Mouse (Mus musculus) forebrain, embryonic 14.5 days (tissue): ENCODE measurements around the gene Znfx1. TPM values are rescaled to one million over a fixed set of nuclear protein-coding genes. Genes with fewer than 3 reads are reported as not detected.
A peak's percentile ranks its signal among the peaks of the same experiment; 100 is the strongest.

Experiments
- ATAC-seq: fragments of 200-750 bp; cut with Nextera tagmentation; 2 replicates; pipeline ENCODE4 v1.8.0; 2017; ENCODE audit warnings: mild to moderate bottlenecking, moderate library complexity
- DNase-seq: peaks from one replicate; pipeline ENCODE4 v3.0.0-alpha.2; 2015; ENCODE audit warnings: low spot score
- H3K27ac ChIP-seq: fragments of 300-500 bp; sonication (generic); 2 replicates; pipeline ENCODE4 v1.5.1; 2014; ENCODE audit warnings: low read depth, mild to moderate bottlenecking, control low read depth, low read length, moderate library complexity
- H3K27me3 ChIP-seq: fragments of 300-500 bp; sonication (generic); replicated peaks from 2 replicates; pipeline ENCODE4 v1.6.1; 2014; ENCODE audit warnings: low read length, control low read depth, mixed read lengths; ENCODE audit not compliant: control insufficient read depth, insufficient read depth
- H3K36me3 ChIP-seq: fragments of 300-500 bp; sonication (generic); 2 replicates; pipeline ENCODE4 v1.6.1; 2014; ENCODE audit warnings: low read length, control low read depth; ENCODE audit not compliant: control insufficient read depth, insufficient read depth
- H3K4me1 ChIP-seq: fragments of 300-500 bp; sonication (generic); 2 replicates; pipeline ENCODE4 v1.6.1; 2014; ENCODE audit warnings: antibody characterized with exemption, low read length, control low read depth; ENCODE audit not compliant: control insufficient read depth, insufficient read depth
- H3K4me2 ChIP-seq: fragments of 300-500 bp; sonication (generic); 2 replicates; pipeline ENCODE4 v1.6.1; 2014; ENCODE audit warnings: mild to moderate bottlenecking, control low read depth, low read length
- H3K4me3 ChIP-seq: fragments of 300-500 bp; sonication (generic); 2 replicates; pipeline ENCODE4 v1.5.1; 2014; ENCODE audit warnings: low read depth, low read length, control low read depth
- H3K9ac ChIP-seq: fragments of 300-500 bp; sonication (generic); 2 replicates; pipeline ENCODE4 v1.6.1; 2014; ENCODE audit warnings: mild to moderate bottlenecking, low read length, control low read depth, moderate library complexity
- H3K9me3 ChIP-seq: fragments of 300-500 bp; sonication (generic); replicated peaks from 2 replicates; pipeline ENCODE4 v1.6.1; 2016; ENCODE audit warnings: low read length, control low read depth, mixed read lengths; ENCODE audit not compliant: control insufficient read depth
- WGBS: fragments of 180-500 bp; shearing (Covaris S2); extraction: QIAGEN DNeasy Blood & Tissue Kit; methylation state at CpG from one replicate; pipeline ENCODE4 v1.1.7; 2014; 5-methylcytosine and 5-hydroxymethylcytosine counted together
- polyA plus RNA-seq: library from polyadenylated mRNA; unstranded; fragments of >200 nt; fragmentation: Nextera tagmentation; extraction: Ambion mirVana; gene quantifications from 2 replicates; pipeline ENCODE4 v1.2.1, GENCODE M21; 2014

Gene Znfx1
- 4.9 and 5.9 TPM in 2 replicates for polyA plus RNA-seq

GRCm38 (mm10) chr2:167062965-167063880, at the start of gene Znfx1:
Znfx1 (minus strand) TSS chr2:167063015.
- Histone ChIP-seq H3K36me3 (peaks cover 30% of the 10 kb centered on the region), H3K27me3 (no peaks in the 10 kb centered on the region), H3K9me3 (no peaks in the 10 kb centered on the region), H3K4me1 (peaks cover 18% of the 10 kb centered on the region), H3K27ac (peak within 1 kb of the TSS; percentile 90), H3K4me2 (peak within 1 kb of the TSS; percentile 74), H3K9ac (peak within 1 kb of the TSS; percentile 92), H3K4me3 (peak within 1 kb of the TSS; percentile 47)
- under 1% methylated on average over 53 of the region's 57 CpGs for WGBS
- peak; percentile 97 for DNase-seq
- peak; percentile 95 for ATAC-seq

GRCm38 (mm10) chr2:167112259-167112658, 49.4 kb upstream of the Znfx1 start:
- Histone ChIP-seq H3K4me2 (no peak overlapping the region), H3K4me1 (0 out of 2 replicates have a peak, but pooled peaks cover 5% of the 10 kb centered on the region), H3K27ac (no peak overlapping the region), H3K9me3 (no peaks in the 10 kb centered on the region), H3K27me3 (no peaks in the 10 kb centered on the region), H3K9ac (no peak overlapping the region; the same call in 1 of the 2 replicates), H3K4me3 (no peak overlapping the region), H3K36me3 (no peaks in the 10 kb centered on the region)
- DNase-seq: peak; percentile 78
- peak; percentile 76 for ATAC-seq
- 4% methylated on average over 7 of the region's 7 CpGs for WGBS

GRCm38 (mm10) chr2:167109506-167109905, 46.7 kb upstream of the Znfx1 start:
- DNase-seq: no peak
- 0 out of 2 replicates have a peak, but pooled peaks cover 5% of the 10 kb centered on the region for H3K4me1 ChIP-seq
- H3K4me2 ChIP-seq: no peak overlapping the region
- ATAC-seq: no peak
- no peak overlapping the region for H3K9ac ChIP-seq
- no peak overlapping the region for H3K4me3 ChIP-seq
- H3K9me3 ChIP-seq: no peaks in the 10 kb centered on the region; the same call in 1 of the 2 replicates
- no peak overlapping the region for H3K27ac ChIP-seq
- no peaks in the 10 kb centered on the region for H3K27me3 ChIP-seq
- 88% methylated on average over 8 of the region's 8 CpGs for WGBS
- 0 out of 2 replicates have a peak, but pooled peaks cover 6% of the 10 kb centered on the region for H3K36me3 ChIP-seq

GRCm38 (mm10) chr2:167103546-167103945, 40.7 kb upstream of the Znfx1 start:
- Histone ChIP-seq H3K9ac (no peak overlapping the region), H3K4me2 (no peak overlapping the region), H3K27ac (no peak overlapping the region), H3K36me3 (0 out of 2 replicates have a peak, but pooled peaks cover 6% of the 10 kb centered on the region), H3K9me3 (no peaks in the 10 kb centered on the region; the same call in 1 of the 2 replicates), H3K4me3 (no peak overlapping the region), H3K4me1 (peaks cover 3% of the 10 kb centered on the region; the same call in 1 of the 2 replicates), H3K27me3 (no peaks in the 10 kb centered on the region)
- WGBS: 39% methylated on average over 7 of the region's 7 CpGs
- peak; percentile 41 for DNase-seq
- no peak for ATAC-seq

- no peaks in the 10 kb centered on the region for H3K27me3 ChIP-seq
- no peak overlapping the region for H3K4me2 ChIP-seq
- ATAC-seq (no peak), DNase-seq (no peak)
- H3K4me1 ChIP-seq: peaks cover 3% of the 10 kb centered on the region; the same call in 1 of the 2 replicates
- H3K27ac ChIP-seq: no peak overlapping the region
- H3K36me3 ChIP-seq: 0 out of 2 replicates have a peak, but pooled peaks cover 6% of the 10 kb centered on the region
- H3K9me3 ChIP-seq: no peaks in the 10 kb centered on the region; the same call in 1 of the 2 replicates
- H3K9ac ChIP-seq: no peak overlapping the region
- 84% methylated on average over 17 of the region's 17 CpGs for WGBS
- no peak overlapping the region for H3K4me3 ChIP-seq
Observed at GRCm38 (mm10) chr2:167101743-167102441, 39.1 kb upstream of the Znfx1 start.

- ATAC-seq: no peak
- no peaks in the 10 kb centered on the region for H3K27me3 ChIP-seq
- 92% methylated on average over 4 of the region's 4 CpGs for WGBS
Observed at GRCm38 (mm10) chr2:167094688-167095087, 31.9 kb upstream of the Znfx1 start.

GRCm38 (mm10) chr2:167093171-167093900, 30.5 kb upstream of the Znfx1 start:
- Histone ChIP-seq H3K4me2 (no peak overlapping the region), H3K27ac (no peak overlapping the region), H3K9ac (no peak overlapping the region), H3K4me1 (no peaks in the 10 kb centered on the region), H3K4me3 (no peak overlapping the region), H3K9me3 (0 out of 2 replicates have a peak, but pooled peaks cover 2% of the 10 kb centered on the region), H3K36me3 (no peaks in the 10 kb centered on the region), H3K27me3 (no peaks in the 10 kb centered on the region)
- DNase-seq (no peak), ATAC-seq (no peak)
- WGBS: 94% methylated on average over 13 of the region's 13 CpGs

More at GRCm38 (mm10) chr2:167094688-167095087, 31.9 kb upstream of the Znfx1 start:
- Histone ChIP-seq H3K4me1 (no peaks in the 10 kb centered on the region), H3K9ac (no peak overlapping the region), H3K9me3 (0 out of 2 replicates have a peak, but pooled peaks cover 2% of the 10 kb centered on the region), H3K4me3 (no peak overlapping the region), H3K36me3 (no peaks in the 10 kb centered on the region), H3K4me2 (no peak overlapping the region), H3K27ac (no peak overlapping the region)
- DNase-seq: no peak

GRCm38 (mm10) chr2:167090271-167090670, 27.5 kb upstream of the Znfx1 start:
- DNase-seq (peak; percentile 36), ATAC-seq (no peak)
- 0 out of 2 replicates have a peak, but pooled peaks cover 2% of the 10 kb centered on the region for H3K9me3 ChIP-seq
- no peak overlapping the region for H3K9ac ChIP-seq
- no peak overlapping the region for H3K4me2 ChIP-seq
- WGBS: 40% methylated on average over 1 of the region's 1 CpGs
- no peak overlapping the region for H3K27ac ChIP-seq
- H3K36me3 ChIP-seq: no peaks in the 10 kb centered on the region
- H3K4me3 ChIP-seq: no peak overlapping the region
- no peaks in the 10 kb centered on the region for H3K4me1 ChIP-seq
- no peaks in the 10 kb centered on the region for H3K27me3 ChIP-seq
